Mouse (Mus musculus) liver, postnatal 0 days (tissue): ENCODE measurements around the gene Tecpr2.

Source experiments
- CTCF ChIP-seq: sonication (generic); IDR thresholded peaks from 2 replicates; pipeline ENCODE4 v1.5.1; 2016; ENCODE audit warnings: antibody characterized with exemption, low read depth
- EP300 ChIP-seq: IDR thresholded peaks from 2 replicates; pipeline ENCODE4 v1.6.1; 2016; ENCODE audit warnings: antibody characterized with exemption, low read depth, mild to moderate bottlenecking

DNA sequence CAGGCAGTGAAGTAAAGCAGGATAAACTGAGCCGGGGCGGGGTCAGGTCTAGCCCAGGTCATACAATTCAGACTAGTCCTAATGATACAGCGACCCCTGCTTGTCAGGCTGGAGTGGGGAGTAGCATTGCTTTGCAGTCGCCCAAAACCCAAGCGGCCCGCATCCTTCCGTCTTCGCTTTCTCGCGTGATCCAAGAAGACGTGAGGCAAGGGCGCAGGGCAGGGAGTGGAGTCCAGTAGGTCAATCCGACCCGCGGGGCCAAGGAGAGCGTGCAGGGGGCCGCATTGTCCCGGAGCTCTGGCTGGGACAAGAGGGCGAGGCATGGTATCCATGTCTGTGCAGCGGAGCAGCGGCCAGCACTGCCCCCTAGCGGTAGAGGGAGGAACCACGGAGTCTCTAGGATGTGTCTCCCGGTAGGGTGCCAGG lies 103.1 kb downstream of the Tecpr2 start:
- peak; percentile 95 for TF ChIP-seq CTCF
- TF ChIP-seq EP300: no peak
